Mouse (Mus musculus): ENCODE data around the gene Slc39a5. TPM values are rescaled to one million over a fixed set of nuclear protein-coding genes. Genes with fewer than 3 reads are reported as not detected.
A peak's percentile ranks its signal among the peaks of the same experiment; 100 is the strongest.

Gene Slc39a5
- polyA plus RNA-seq, 1 experiment from 2014 or later = 23.0 TPM

DNA sequence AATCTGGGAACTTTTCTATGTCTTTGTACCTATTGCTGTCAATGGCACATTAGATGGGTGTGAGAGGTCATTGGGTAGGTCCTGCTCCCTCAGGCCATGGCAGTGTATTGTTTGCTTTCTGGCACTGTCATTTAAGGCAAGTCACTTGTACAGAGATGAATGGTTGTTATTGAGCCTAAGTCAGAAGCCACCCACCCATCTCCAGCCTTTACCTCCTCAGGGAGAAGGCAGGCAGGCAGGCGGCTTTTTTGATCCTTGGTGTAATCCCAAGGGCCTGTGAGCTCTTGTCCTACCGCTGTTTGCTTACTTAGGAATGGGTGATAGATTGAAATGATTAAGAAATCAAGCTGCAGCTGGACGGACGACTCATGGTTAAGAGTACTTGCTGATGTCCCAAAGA, 28.4 kb upstream of the Slc39a5 start:
- WGBS (ENCODE audit: insufficient replicate concordance) = 69% methylated on average over 4 of the region's 4 CpGs
- H3K4me3 ChIP-seq = no peak overlapping the region
- H3K9me3 ChIP-seq (replicated peaks) = no peaks in the 10 kb centered on the region

DNA sequence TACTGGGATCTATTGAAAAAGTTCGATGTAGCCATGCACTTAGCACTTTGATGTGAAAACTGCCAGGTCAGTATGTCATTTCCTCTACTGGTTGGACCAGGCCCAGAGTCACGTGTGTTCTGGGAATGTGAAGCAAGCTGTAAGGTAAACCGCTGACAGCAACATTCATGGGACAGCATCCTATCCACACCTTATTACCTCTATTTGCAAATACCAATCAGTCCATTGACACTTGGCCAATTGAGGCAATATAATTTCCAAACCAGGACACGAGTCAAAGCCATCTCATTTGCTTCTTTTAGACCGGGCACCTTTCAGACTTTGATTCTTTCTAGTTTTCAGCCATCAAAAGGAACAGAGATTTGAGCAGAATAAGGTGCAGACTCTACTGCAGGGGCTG, 28.0 kb upstream of the Slc39a5 start:
- H3K9ac ChIP-seq = no peak overlapping the region
- H3K4me2 ChIP-seq = no peak overlapping the region
- H3K27ac ChIP-seq = no peak overlapping the region
- no peaks in the 10 kb centered on the region for H3K27me3 ChIP-seq (replicated peaks)
- ATAC-seq = no peak
- peaks cover 45% of the 10 kb centered on the region for H3K36me3 ChIP-seq
- peaks cover 6% of the 10 kb centered on the region for H3K4me1 ChIP-seq
- WGBS (ENCODE audit: insufficient replicate concordance) = 85% methylated on average over 5 of the region's 5 CpGs
- no peaks in the 10 kb centered on the region for H3K9me3 ChIP-seq (replicated peaks)
- no peak overlapping the region for H3K4me3 ChIP-seq

More for the DNA sequence above, 28.4 kb upstream of the Slc39a5 start:
- Histone ChIP-seq H3K4me2 (no peak overlapping the region), H3K27ac (no peak overlapping the region), H3K9ac (no peak overlapping the region), H3K4me1 (peaks cover 2% of the 10 kb centered on the region), H3K27me3 (replicated peaks) (no peaks in the 10 kb centered on the region), H3K36me3 (peaks cover 49% of the 10 kb centered on the region)
- no peak for ATAC-seq

- no peaks in the 10 kb centered on the region for H3K9me3 ChIP-seq (replicated peaks)
- H3K4me3 ChIP-seq = no peak overlapping the region
- no peak overlapping the region for H3K9ac ChIP-seq
- H3K4me2 ChIP-seq = no peak overlapping the region
- no peak for ATAC-seq
- H3K27ac ChIP-seq = 0 out of 2 replicates have a peak overlapping the region, but pooled peaks have one; percentile 51
- H3K27me3 ChIP-seq (replicated peaks) = no peaks in the 10 kb centered on the region
- WGBS (ENCODE audit: insufficient replicate concordance) = 75% methylated on average over 3 of the region's 3 CpGs
- H3K36me3 ChIP-seq = peaks cover 56% of the 10 kb centered on the region
- peaks cover 6% of the 10 kb centered on the region for H3K4me1 ChIP-seq
Observed at GRCm38 (mm10) chr10:128425260-128425659, 24.2 kb upstream of the Slc39a5 start.

DNA sequence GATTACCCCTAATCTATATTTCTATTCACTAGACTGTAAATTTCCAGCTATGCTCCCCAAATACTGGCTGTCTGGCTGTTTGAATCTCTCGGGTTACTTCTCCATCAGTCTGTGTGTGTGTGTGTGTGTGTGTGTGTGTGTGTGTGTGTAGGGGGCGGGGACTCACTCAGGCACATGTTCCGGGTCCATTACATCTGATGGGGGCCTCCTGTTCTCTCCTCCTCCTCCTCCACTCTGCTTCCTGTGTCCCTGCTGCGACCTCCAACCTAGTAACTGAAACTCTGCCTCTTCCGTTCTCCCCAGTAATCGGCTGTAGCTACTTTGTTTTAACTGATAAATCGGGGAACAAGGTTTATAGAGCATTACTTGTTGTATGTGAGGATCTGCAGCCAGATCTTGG, 23.6 kb upstream of the Slc39a5 start:
- Histone ChIP-seq H3K4me3 (no peak overlapping the region), H3K27ac (peak overlapping the region; percentile 51; the same call in 1 of the 2 replicates), H3K9me3 (replicated peaks) (no peaks in the 10 kb centered on the region), H3K36me3 (peaks cover 56% of the 10 kb centered on the region), H3K4me1 (peaks cover 6% of the 10 kb centered on the region), H3K4me2 (peak overlapping the region; percentile 3; the same call in 1 of the 2 replicates), H3K27me3 (replicated peaks) (no peaks in the 10 kb centered on the region), H3K9ac (no peak overlapping the region)
- 10% methylated on average over 7 of the region's 7 CpGs for WGBS (ENCODE audit: insufficient replicate concordance)
- ATAC-seq = peak; percentile 51; the same call in 1 of the 2 replicates

DNA sequence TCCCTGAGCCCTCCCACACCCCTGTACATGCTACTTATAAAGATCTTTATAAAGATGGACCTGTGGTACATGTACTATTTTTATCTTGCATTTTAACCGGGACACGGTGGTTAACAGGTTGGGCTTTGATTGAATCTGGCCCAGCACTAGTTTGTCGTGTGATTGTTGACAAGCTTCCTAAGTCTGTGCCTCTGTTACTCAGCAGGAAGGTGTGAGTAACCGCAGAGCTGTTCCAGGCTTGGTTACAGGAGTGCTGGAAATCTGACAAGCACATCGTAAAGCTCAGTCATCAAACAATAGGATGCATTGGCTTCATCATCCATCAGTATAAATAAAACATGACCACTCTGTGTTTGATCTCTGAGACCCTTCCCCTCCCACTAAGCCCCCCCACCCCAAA, 21.4 kb upstream of the Slc39a5 start:
- WGBS (ENCODE audit: insufficient replicate concordance) = 66% methylated on average over 5 of the region's 5 CpGs
- Histone ChIP-seq H3K9ac (no peak overlapping the region), H3K4me3 (no peak overlapping the region), H3K9me3 (replicated peaks) (no peaks in the 10 kb centered on the region), H3K36me3 (peaks cover 62% of the 10 kb centered on the region), H3K27me3 (replicated peaks) (no peaks in the 10 kb centered on the region), H3K27ac (no peak overlapping the region), H3K4me1 (peaks cover 6% of the 10 kb centered on the region), H3K4me2 (no peak overlapping the region)
- ATAC-seq = no peak

- H3K9ac ChIP-seq = no peak overlapping the region
- no peak overlapping the region for H3K4me2 ChIP-seq
- H3K27ac ChIP-seq = no peak overlapping the region
- ATAC-seq = no peak
- H3K4me1 ChIP-seq = peaks cover 51% of the 10 kb centered on the region
- no peaks in the 10 kb centered on the region for H3K9me3 ChIP-seq (replicated peaks)
- peaks cover 62% of the 10 kb centered on the region for H3K36me3 ChIP-seq
- H3K27me3 ChIP-seq (replicated peaks) = no peaks in the 10 kb centered on the region
- WGBS (ENCODE audit: insufficient replicate concordance) = 81% methylated on average over 5 of the region's 5 CpGs
- H3K4me3 ChIP-seq = no peak overlapping the region
Observed at GRCm38 (mm10) chr10:128414848-128415247, 13.8 kb upstream of the Slc39a5 start.

GRCm38 (mm10) chr10:128413076-128413475, 12.0 kb upstream of the Slc39a5 start:
- Histone ChIP-seq H3K4me2 (peak overlapping the region; percentile 97), H3K4me3 (peak overlapping the region; percentile 98; the same call in 1 of the 2 replicates), H3K27ac (peak overlapping the region; percentile 28; the same call in 1 of the 2 replicates), H3K36me3 (peaks cover 49% of the 10 kb centered on the region), H3K4me1 (peaks cover 63% of the 10 kb centered on the region), H3K9me3 (replicated peaks) (no peaks in the 10 kb centered on the region), H3K9ac (0 out of 2 replicates have a peak overlapping the region, but pooled peaks have one; percentile 95), H3K27me3 (replicated peaks) (no peaks in the 10 kb centered on the region)
- ATAC-seq = no peak
- WGBS (ENCODE audit: insufficient replicate concordance) = 57% methylated on average over 1 of the region's 1 CpGs

DNA sequence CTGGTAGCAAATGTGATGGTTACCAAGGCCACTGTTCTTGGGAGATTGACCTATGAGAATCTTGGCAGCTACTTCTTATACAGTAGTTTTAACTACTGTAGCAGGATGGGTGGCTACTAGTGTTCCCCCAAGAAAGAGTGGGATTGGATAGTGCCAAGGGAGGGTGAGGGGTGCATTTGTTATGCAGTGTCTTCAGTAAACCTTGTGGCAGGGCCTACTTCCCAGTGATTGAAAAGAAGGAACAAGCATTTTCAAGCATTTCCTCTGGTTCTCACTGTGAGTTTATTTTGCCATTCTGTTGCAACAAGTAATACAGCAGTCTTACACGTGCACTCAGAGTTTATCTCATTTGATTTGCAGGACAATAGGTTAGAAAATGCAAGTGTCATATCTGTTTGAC, 11.5 kb upstream of the Slc39a5 start:
- H3K36me3 ChIP-seq = peaks cover 48% of the 10 kb centered on the region
- H3K4me2 ChIP-seq = peak overlapping the region; percentile 97
- no peak for ATAC-seq
- H3K4me3 ChIP-seq = peak overlapping the region; percentile 98
- H3K27ac ChIP-seq = peak overlapping the region; percentile 28; the same call in 1 of the 2 replicates
- H3K27me3 ChIP-seq (replicated peaks) = no peaks in the 10 kb centered on the region
- no peaks in the 10 kb centered on the region for H3K9me3 ChIP-seq (replicated peaks)
- H3K4me1 ChIP-seq = peaks cover 68% of the 10 kb centered on the region
- 14% methylated on average over 1 of the region's 1 CpGs for WGBS (ENCODE audit: insufficient replicate concordance)
- peak overlapping the region; percentile 95 for H3K9ac ChIP-seq

- Histone ChIP-seq H3K9ac (peak overlapping the region; percentile 95), H3K27ac (peak overlapping the region; percentile 88), H3K4me3 (peak overlapping the region; percentile 98), H3K27me3 (replicated peaks) (no peaks in the 10 kb centered on the region), H3K36me3 (peaks cover 46% of the 10 kb centered on the region), H3K4me2 (peak overlapping the region; percentile 97), H3K9me3 (replicated peaks) (no peaks in the 10 kb centered on the region), H3K4me1 (peaks cover 68% of the 10 kb centered on the region)
- 3% methylated on average over 14 of the region's 14 CpGs for WGBS (ENCODE audit: insufficient replicate concordance)
- ATAC-seq = no peak
Observed at GRCm38 (mm10) chr10:128412055-128412381, 11.0 kb upstream of the Slc39a5 start.

GRCm38 (mm10) chr10:128411211-128412054, 10.4 kb upstream of the Slc39a5 start, which contains the start of the genes Nabp2 and Rnf41:
Gene Nabp2 (minus strand): TSS chr10:128411492.
Gene Rnf41 (plus strand): TSS chr10:128411657.
- H3K4me1 ChIP-seq = peaks cover 68% of the 10 kb centered on the region
- H3K9me3 ChIP-seq (replicated peaks) = no peaks in the 10 kb centered on the region
- ATAC-seq = peak; percentile 85
- WGBS (ENCODE audit: insufficient replicate concordance) = under 1% methylated on average over 50 of the region's 50 CpGs
- H3K27me3 ChIP-seq (replicated peaks) = no peaks in the 10 kb centered on the region
- H3K4me2 ChIP-seq = peak within 1 kb of the TSS; percentile 97
- H3K9ac ChIP-seq = peak within 1 kb of the TSS; percentile 95
- peak within 1 kb of the TSS; percentile 88 for H3K27ac ChIP-seq
- peak within 1 kb of the TSS; percentile 98 for H3K4me3 ChIP-seq
- H3K36me3 ChIP-seq = peaks cover 46% of the 10 kb centered on the region

DNA sequence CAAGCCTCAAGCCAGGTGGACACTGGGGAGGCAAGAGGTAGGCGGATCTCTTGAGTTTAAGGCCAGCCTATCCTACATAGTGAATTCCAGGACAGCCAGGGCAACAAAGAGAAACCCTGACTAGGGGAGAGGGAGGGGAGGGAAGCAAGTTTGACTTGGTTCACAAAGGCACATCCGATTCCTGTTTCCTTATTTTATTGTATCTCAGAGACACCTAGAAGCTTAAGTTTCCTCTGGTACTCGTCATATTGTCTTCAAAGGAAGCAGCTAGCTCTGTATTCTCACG, 9.5 kb upstream of the Slc39a5 start:
- H3K27me3 ChIP-seq (replicated peaks) = no peaks in the 10 kb centered on the region
- H3K36me3 ChIP-seq = peaks cover 46% of the 10 kb centered on the region
- H3K9ac ChIP-seq = peak overlapping the region; percentile 95
- peak overlapping the region; percentile 88 for H3K27ac ChIP-seq
- WGBS (ENCODE audit: insufficient replicate concordance) = 26% methylated on average over 4 of the region's 4 CpGs
- no peaks in the 10 kb centered on the region for H3K9me3 ChIP-seq (replicated peaks)
- ATAC-seq = no peak
- peak overlapping the region; percentile 98 for H3K4me3 ChIP-seq
- peaks cover 61% of the 10 kb centered on the region for H3K4me1 ChIP-seq
- peak overlapping the region; percentile 97 for H3K4me2 ChIP-seq

GRCm38 (mm10) chr10:128409692-128410559, 8.9 kb upstream of the Slc39a5 start:
- Histone ChIP-seq H3K4me3 (peak overlapping the region; percentile 98), H3K4me1 (peaks cover 57% of the 10 kb centered on the region), H3K4me2 (peak overlapping the region; percentile 97), H3K27me3 (replicated peaks) (no peaks in the 10 kb centered on the region), H3K9ac (peak overlapping the region; percentile 95), H3K36me3 (peaks cover 43% of the 10 kb centered on the region), H3K27ac (peak overlapping the region; percentile 88), H3K9me3 (replicated peaks) (no peaks in the 10 kb centered on the region)
- 7% methylated on average over 36 of the region's 36 CpGs for WGBS (ENCODE audit: insufficient replicate concordance)
- peak; percentile 87 for ATAC-seq
